Mouse (Mus musculus) spleen, adult 12 weeks (tissue): Measurements from ENCODE around the gene Shf.

Source experiments
- DNase-seq: peaks from one replicate; pipeline ENCODE4 v3.0.0; 2022; ENCODE audit warnings: low spot score

Shf gene

GRCm38 (mm10) chr2:122301921-122302573 is 66.9 kb downstream of the Shf start:
- DNase-seq = no peak

- no peak for DNase-seq
These were observed 67.7 kb downstream of the Shf start for GRCm38 (mm10) chr2:122301081-122301920.

GRCm38 (mm10) chr2:122300656-122301020 is 68.3 kb downstream of the Shf start:
- DNase-seq = no peak

GRCm38 (mm10) chr2:122299911-122300655 is 68.9 kb downstream of the Shf start:
- DNase-seq = no peak
